Mouse (Mus musculus) heart, embryonic 13.5 days (tissue): ENCODE results near the gene Tsga10. TPM values are rescaled to one million over a fixed set of nuclear protein-coding genes. Genes with fewer than 3 reads are reported as not detected.
"Not testable (repeated sequence)": the region's sequence is repeated elsewhere in the genome, so short reads cannot be mapped to it uniquely, and the experiment has no call there.

Source experiments
- ATAC-seq: fragments of 200-750 bp; cut with Nextera tagmentation; 2 replicates; pipeline ENCODE4 v1.8.0; 2017; ENCODE audit warnings: moderate TSS enrichment; ENCODE audit not compliant: insufficient number of reproducible peaks, low FRiP score, low TSS enrichment; ENCODE audit errors: extremely low read depth
- H3K27ac ChIP-seq: fragments of 300-500 bp; sonication (generic); replicated peaks from 2 replicates; pipeline ENCODE4 v1.5.1; 2015; ENCODE audit warnings: moderate library complexity, mild to moderate bottlenecking, inconsistent platforms
- H3K27me3 ChIP-seq: fragments of 300-500 bp; sonication (generic); replicated peaks from 2 replicates; pipeline ENCODE4 v1.6.1; 2015; ENCODE audit warnings: mild to moderate bottlenecking, inconsistent platforms
- H3K36me3 ChIP-seq: fragments of 300-500 bp; sonication (generic); 2 replicates; pipeline ENCODE4 v1.6.1; 2015; ENCODE audit warnings: mild to moderate bottlenecking, inconsistent platforms
- H3K4me1 ChIP-seq: fragments of 300-500 bp; sonication (generic); 2 replicates; pipeline ENCODE4 v1.6.1; 2015; ENCODE audit warnings: inconsistent platforms
- H3K4me2 ChIP-seq: fragments of 300-500 bp; sonication (generic); 2 replicates; pipeline ENCODE4 v1.6.1; 2015; ENCODE audit warnings: inconsistent platforms, mild to moderate bottlenecking, moderate library complexity
- H3K4me3 ChIP-seq: fragments of 300-500 bp; sonication (generic); 2 replicates; pipeline ENCODE4 v1.5.1; 2015; ENCODE audit warnings: moderate library complexity, mild to moderate bottlenecking, inconsistent platforms
- H3K9ac ChIP-seq: fragments of 300-500 bp; sonication (generic); 2 replicates; pipeline ENCODE4 v1.6.1; 2015; ENCODE audit warnings: inconsistent platforms, mild to moderate bottlenecking, moderate library complexity
- H3K9me3 ChIP-seq: fragments of 300-500 bp; sonication (generic); 2 replicates; pipeline ENCODE4 v1.6.1; 2016; ENCODE audit warnings: inconsistent platforms
- WGBS: fragments of 180-500 bp; shearing (Covaris S2); methylation state at CpG from one replicate; pipeline ENCODE4 v1.1.7; 2015; ENCODE audit warnings: mixed read lengths; 5-methylcytosine and 5-hydroxymethylcytosine counted together
- polyA plus RNA-seq: library from polyadenylated mRNA; unstranded; fragments of >200 nt; fragmentation: Nextera tagmentation; extraction: Ambion mirVana; gene quantifications from 2 replicates; pipeline ENCODE4 v1.2.1, GENCODE M21; 2015

Gene Tsga10
- polyA plus RNA-seq, 1 experiment from 2014 or later, result 3.6 TPM

DNA sequence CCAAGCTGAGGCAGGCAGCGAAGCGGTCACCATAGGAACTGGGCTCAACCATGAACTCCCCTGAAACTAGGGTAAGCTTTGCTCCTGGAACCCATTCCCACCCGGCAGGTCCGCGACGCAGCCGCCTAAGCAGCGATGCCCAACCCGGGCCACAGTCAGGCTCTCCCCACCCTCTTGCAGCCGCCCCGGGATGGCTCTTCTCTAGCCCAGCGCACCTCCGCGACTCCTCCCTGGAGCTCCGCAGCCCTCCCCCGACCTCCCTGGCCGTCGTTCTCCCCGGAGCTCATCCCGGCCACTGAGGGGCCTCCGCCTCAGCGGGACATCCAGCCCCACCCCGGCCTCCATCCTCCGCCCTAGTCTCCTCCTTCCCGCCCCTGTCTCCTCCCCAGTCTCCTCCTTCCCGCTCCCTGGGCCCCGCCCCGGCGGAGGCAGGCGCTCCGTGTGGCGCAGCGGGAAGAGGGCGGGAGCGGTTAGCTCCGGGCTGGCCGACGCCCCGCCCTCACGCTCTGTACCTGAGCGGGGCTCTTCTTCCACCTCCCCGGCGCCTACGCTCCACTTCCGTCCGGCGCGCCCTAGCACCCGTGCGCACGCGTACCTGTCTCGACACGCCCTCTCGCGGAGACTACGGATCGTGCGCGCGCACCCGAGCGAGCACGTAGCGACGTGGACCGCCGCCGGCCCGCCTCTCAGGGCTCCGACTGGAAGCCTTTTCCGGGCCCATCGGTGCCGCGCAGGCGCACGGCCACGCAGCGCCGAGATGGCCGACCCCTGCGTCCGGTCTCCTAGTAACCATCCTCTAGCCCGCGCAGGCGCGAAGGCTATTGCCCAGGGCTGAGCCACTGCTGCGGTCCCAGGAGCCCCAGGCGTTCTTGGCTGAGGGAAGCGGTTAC lies 1.5 kb downstream of the Tsga10 start:
- Histone ChIP-seq H3K27ac (peak overlapping the region; percentile 89), H3K4me1 (peaks cover 9% of the 10 kb centered on the region), H3K9me3 (no peaks in the 10 kb centered on the region), H3K4me3 (peak overlapping the region; percentile 75), H3K9ac (peak overlapping the region; percentile 85), H3K4me2 (peak overlapping the region; percentile 82), H3K27me3 (peaks cover 14% of the 10 kb centered on the region), H3K36me3 (no peaks in the 10 kb centered on the region)
- peak; percentile 97 for ATAC-seq
- WGBS, result under 1% methylated on average over 80 of the region's 90 CpGs

DNA sequence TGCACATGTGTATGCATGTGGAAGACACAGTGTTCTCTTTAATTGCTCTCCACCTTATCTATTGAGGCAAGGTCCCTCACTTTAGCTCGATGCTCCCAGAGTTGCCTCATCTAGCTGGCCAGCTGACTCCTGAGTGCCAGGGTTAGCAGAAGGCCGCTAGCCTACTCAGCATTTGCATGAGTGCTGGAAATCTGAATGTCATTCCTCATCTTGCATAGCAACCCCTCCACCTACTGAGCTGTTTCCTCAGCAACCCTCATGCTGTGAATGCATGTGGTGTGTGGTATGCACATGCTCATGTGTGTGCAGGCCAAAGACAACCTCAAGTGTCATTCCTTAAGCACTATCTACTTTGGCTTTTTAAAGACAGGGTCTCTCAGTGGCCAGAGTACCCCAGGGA lies 15.5 kb downstream of the Tsga10 start:
- Histone ChIP-seq H3K4me2 (no peak overlapping the region), H3K36me3 (peaks cover 10% of the 10 kb centered on the region; the same call in 1 of the 2 replicates), H3K4me3 (no peak overlapping the region), H3K4me1 (peaks cover 7% of the 10 kb centered on the region), H3K9ac (no peak overlapping the region), H3K27me3 (no peaks in the 10 kb centered on the region), H3K27ac (no peak overlapping the region), H3K9me3 (no peaks in the 10 kb centered on the region)
- no peak for ATAC-seq
- 29% methylated on average over 2 of the region's 2 CpGs for WGBS

DNA sequence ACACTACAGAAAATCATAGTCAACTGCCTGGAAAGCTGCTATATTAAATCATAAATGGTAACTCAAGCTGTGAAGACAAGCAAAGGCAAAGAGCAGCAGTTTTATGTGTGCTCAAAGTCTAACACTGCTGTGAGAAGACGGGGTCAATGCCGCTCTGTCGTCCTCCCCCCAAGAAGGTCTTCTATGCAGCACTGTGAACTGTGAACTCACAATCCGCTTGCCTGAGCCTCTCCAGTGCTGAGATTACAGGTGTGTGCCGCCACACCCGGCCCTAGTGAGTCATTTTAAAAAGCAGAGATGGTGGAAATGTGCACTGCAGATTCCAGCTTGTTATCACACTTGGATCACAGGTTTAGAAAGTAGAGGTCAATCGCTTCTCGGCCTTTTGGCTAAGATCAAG lies 19.4 kb downstream of the Tsga10 start:
- no peaks in the 10 kb centered on the region for H3K36me3 ChIP-seq
- no peak for ATAC-seq
- H3K4me3 ChIP-seq, result no peak overlapping the region
- no peak overlapping the region for H3K27ac ChIP-seq
- no peaks in the 10 kb centered on the region for H3K27me3 ChIP-seq
- H3K4me2 ChIP-seq, result no peak overlapping the region
- H3K4me1 ChIP-seq, result peaks cover 7% of the 10 kb centered on the region
- no peak overlapping the region for H3K9ac ChIP-seq
- no peaks in the 10 kb centered on the region for H3K9me3 ChIP-seq
- 75% methylated on average over 8 of the region's 8 CpGs for WGBS

DNA sequence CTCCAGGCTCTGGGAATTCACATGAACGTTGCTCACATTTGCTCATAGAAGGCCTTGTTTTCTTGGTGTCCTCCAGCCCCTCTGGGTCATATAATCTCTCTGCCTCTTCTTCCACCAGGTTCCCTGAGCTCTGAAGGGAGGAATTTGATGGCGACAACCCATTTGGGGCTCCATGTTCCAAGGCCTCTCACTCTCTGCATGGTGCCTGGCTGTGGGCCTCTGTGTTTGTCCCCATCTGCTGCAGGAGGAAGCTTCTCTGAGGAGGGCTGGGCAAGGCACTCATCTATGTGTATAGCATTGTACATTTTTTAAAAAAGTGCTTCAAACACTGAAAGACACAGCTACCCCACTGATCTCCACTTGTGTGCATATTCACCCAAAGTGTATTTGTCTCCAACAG lies 34.5 kb downstream of the Tsga10 start:
- peaks cover under 1% of the 10 kb centered on the region for H3K9me3 ChIP-seq
- ATAC-seq, result no peak
- no peak overlapping the region for H3K4me2 ChIP-seq
- no peak overlapping the region for H3K27ac ChIP-seq
- H3K4me3 ChIP-seq, result no peak overlapping the region
- no peaks in the 10 kb centered on the region for H3K27me3 ChIP-seq
- no peaks in the 10 kb centered on the region for H3K4me1 ChIP-seq
- peaks cover 11% of the 10 kb centered on the region for H3K36me3 ChIP-seq
- 49% methylated on average over 2 of the region's 2 CpGs for WGBS
- H3K9ac ChIP-seq, result no peak overlapping the region

DNA sequence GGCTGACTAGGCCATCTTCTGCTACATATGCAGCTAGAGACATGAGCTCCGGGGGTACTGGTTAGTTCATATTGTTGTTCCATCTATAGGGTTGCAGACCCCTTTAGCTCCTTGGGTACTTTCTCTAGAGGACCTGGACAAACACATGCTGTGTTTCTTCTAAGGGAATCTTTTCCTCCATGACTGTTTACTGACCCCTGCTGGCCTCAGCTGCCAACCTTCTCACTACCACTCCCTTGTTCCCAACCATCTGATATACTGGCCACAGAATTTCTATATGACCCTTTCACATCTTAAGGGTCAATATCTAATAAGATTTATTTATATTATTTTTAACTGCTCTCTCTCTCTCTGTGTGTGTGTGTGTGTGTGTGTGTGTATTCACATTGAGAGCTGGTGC lies 63.9 kb downstream of the Tsga10 start:
- not testable (repeated sequence) for H3K36me3 ChIP-seq, H3K27me3 ChIP-seq, H3K4me2 ChIP-seq, H3K9ac ChIP-seq, H3K9me3 ChIP-seq, H3K4me3 ChIP-seq, ATAC-seq, H3K27ac ChIP-seq, H3K4me1 ChIP-seq
- 59% methylated on average over 1 of the region's 1 CpGs for WGBS

DNA sequence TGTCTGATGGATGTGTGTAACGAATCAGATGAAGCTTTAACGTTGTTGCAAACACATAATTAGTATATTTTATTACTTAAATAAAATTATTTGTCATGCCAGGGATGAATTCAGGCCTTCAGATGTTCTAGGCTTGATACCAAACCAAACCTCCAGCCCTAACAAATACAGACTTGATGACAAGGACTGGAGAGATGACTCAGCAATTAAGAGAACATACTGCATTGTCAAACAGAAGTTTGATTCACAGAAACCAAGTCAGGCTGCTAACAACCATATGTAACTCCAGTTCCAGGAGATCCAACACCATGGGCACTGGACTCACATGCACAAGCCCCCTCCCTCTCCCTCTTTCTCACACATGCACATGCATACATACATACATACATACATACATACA lies 65.9 kb downstream of the Tsga10 start:
- Histone ChIP-seq H3K4me1 (no peaks in the 10 kb centered on the region; the same call in 1 of the 2 replicates), H3K4me3 (no peak overlapping the region), H3K27me3 (no peaks in the 10 kb centered on the region), H3K9me3 (no peaks in the 10 kb centered on the region), H3K4me2 (no peak overlapping the region), H3K27ac (no peak overlapping the region), H3K36me3 (no peaks in the 10 kb centered on the region), H3K9ac (no peak overlapping the region)
- WGBS, result 87% methylated on average over 2 of the region's 2 CpGs
- no peak for ATAC-seq

DNA sequence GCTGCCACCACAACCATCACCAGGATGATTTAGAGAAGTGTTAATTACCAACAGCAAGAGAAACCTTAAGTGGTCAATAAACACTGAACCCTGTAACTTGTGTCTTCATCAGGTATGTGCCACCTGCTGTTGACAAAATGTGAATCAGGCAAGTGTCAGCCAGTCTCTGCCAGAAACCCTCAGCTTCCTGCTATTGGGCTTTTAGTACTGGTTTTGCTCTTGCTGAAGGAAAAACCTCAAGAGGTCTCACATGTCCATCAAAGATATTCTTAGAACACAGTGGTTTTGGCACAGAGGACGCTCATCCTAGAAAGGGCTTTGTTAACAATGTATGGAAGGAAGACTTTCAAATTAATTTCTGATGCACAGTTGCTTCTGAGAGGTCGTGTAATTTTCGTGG lies 66.7 kb downstream of the Tsga10 start:
- no peak for ATAC-seq
- H3K4me1 ChIP-seq, result no peaks in the 10 kb centered on the region; the same call in 1 of the 2 replicates
- no peak overlapping the region for H3K4me2 ChIP-seq
- no peaks in the 10 kb centered on the region for H3K36me3 ChIP-seq
- no peak overlapping the region for H3K4me3 ChIP-seq
- no peak overlapping the region for H3K9ac ChIP-seq
- no peaks in the 10 kb centered on the region for H3K27me3 ChIP-seq
- no peaks in the 10 kb centered on the region for H3K9me3 ChIP-seq
- no peak overlapping the region for H3K27ac ChIP-seq
- 51% methylated on average over 3 of the region's 3 CpGs for WGBS

DNA sequence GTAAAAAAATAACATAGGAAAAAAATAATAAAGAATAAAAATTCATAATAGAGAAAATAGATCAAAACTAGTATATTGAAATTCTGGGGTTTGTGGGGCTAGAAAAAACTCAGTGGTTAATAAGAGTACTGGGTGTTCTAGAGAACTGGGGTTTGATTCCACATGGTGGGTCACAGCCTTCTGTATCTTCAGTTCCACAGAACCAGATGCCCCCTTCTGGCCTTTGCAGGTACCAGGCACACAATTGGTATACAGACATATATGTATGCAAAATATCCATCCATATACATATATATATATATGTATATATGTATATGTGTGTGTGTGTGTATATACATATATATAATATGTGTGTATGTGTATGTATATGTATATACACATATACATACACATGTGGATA lies 106.8 kb downstream of the Tsga10 start:
- Histone ChIP-seq H3K36me3 (no peaks in the 10 kb centered on the region), H3K9ac (no peak overlapping the region)

DNA sequence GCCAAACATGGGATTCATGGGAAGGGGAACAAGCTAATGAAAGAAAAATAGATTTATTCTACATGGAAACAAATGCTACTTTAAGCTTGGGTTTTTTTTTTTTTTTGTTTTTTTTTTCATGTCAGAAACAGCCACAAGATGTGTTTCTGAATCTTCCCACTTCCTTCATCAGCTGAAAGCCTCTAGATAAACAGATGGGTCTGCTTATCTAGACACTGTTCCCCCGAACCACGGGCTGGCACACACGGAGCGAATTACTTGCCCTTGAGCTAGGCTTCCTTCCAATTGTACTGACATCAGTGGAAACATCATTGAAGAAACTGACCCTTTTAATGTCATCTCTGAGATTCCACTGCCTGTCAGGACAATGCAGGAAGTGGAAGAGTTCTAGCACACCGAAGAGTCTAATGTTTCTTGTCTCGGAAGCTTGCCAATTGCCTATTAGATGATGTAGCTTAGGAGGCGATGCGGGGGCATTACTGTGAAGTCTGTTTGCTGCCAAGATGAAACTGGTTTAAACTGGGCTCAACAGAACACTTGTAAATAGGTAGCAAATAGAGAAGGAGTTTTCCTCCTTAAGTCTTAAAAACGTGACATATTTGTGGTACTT lies 121.5 kb downstream of the Tsga10 start:
- Histone ChIP-seq H3K4me2 (no peak overlapping the region), H3K36me3 (no peaks in the 10 kb centered on the region), H3K27ac (no peak overlapping the region), H3K9ac (no peak overlapping the region), H3K4me3 (no peak overlapping the region), H3K27me3 (no peaks in the 10 kb centered on the region), H3K4me1 (no peaks in the 10 kb centered on the region), H3K9me3 (peaks cover 7% of the 10 kb centered on the region; the same call in 1 of the 2 replicates)
- no peak for ATAC-seq
- 55% methylated on average over 9 of the region's 9 CpGs for WGBS

More for the DNA sequence above, 106.8 kb downstream of the Tsga10 start:
- Histone ChIP-seq H3K4me3 (no peak overlapping the region), H3K4me2 (no peak overlapping the region), H3K27ac (no peak overlapping the region), H3K9me3 (no peaks in the 10 kb centered on the region), H3K4me1 (no peaks in the 10 kb centered on the region), H3K27me3 (no peaks in the 10 kb centered on the region)
- ATAC-seq, result no peak

DNA sequence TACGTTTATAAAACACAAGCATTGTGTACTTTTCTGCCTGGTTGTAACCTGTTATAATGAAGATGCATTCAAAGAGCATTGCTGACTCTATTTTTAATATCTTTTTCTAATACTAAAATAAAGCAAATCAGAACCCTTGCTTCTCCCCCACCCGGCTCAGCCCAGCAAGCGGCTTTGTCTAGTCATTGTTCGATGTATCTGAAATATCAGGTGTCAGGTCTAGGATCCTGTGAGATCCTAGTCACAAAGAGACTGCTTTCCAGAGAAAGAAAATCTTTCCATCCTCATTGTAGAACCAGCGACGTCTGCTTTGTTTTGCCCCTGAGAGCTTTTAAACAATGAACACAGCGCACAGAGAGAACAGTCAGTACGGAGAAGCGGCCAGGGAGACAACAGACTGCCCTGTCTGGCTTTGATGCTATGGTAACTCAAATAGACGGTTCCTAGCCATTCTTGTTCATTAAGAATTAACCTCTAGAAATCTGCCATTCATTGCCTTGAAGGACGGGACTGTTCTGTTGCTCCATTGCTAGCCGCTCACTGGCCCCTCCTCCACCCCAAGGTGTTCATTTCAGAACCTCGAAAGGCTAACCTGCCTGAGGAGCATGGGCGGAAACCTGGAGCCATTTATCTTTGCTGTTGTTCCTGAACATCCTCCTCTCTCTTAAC lies 123.5 kb downstream of the Tsga10 start:
- H3K9me3 ChIP-seq, result peaks cover 7% of the 10 kb centered on the region; the same call in 1 of the 2 replicates
- no peak overlapping the region for H3K4me3 ChIP-seq
- H3K9ac ChIP-seq, result no peak overlapping the region
- no peak overlapping the region for H3K4me2 ChIP-seq
- no peak for ATAC-seq
- H3K27me3 ChIP-seq, result no peaks in the 10 kb centered on the region
- 71% methylated on average over 14 of the region's 14 CpGs for WGBS
- no peaks in the 10 kb centered on the region for H3K36me3 ChIP-seq
- no peaks in the 10 kb centered on the region for H3K4me1 ChIP-seq
- no peak overlapping the region for H3K27ac ChIP-seq

DNA sequence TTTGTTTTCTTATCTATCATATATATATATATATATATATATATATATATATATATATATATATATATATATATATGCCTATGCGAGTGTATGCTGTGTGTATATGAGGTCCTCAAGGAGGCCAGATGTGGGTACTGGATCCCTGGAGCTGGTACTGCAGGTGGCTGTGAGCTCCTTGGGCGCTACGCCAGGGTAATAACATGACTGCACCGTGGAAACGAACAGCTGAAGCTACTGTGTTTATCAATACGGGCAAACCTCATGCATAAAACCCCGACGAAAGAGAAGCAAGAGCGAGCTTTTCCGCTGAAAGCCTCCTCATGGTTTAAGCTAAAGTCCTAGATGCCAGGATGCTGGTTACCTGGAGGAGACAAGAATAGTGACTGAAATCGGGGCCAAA lies 124.1 kb downstream of the Tsga10 start:
- no peak for ATAC-seq
- peaks cover 7% of the 10 kb centered on the region; the same call in 1 of the 2 replicates for H3K9me3 ChIP-seq
- no peak overlapping the region for H3K4me3 ChIP-seq
- H3K4me1 ChIP-seq, result no peaks in the 10 kb centered on the region
- no peak overlapping the region for H3K27ac ChIP-seq
- no peaks in the 10 kb centered on the region for H3K27me3 ChIP-seq
- H3K9ac ChIP-seq, result no peak overlapping the region
- no peak overlapping the region for H3K4me2 ChIP-seq
- WGBS, result 84% methylated on average over 11 of the region's 11 CpGs
- no peaks in the 10 kb centered on the region for H3K36me3 ChIP-seq
